Mouse (Mus musculus) lung, adult 2 months (tissue): ENCODE measurements at regions not wholly inside any gene's neighbourhood (a gene's known extent, or its start where the extent isn't known, plus 50 kb on each side); places are given as distances from the start of the nearest gene placed in this dataset.

Source experiments
- CTCF ChIP-seq: fragments of 200-500 bp; IDR thresholded peaks from 2 replicates; pipeline ENCODE4 v1.5.1; 2011; ENCODE audit warnings: mild to moderate bottlenecking, low read length, control low read depth; ENCODE audit not compliant: insufficient read depth
- POLR2A ChIP-seq: fragments of 200-500 bp; IDR thresholded peaks from 2 replicates; pipeline ENCODE4 v1.6.1; 2011; ENCODE audit warnings: low read depth, mild to moderate bottlenecking, control low read depth, low read length, borderline replicate concordance; ENCODE audit errors: extremely low read depth

DNA sequence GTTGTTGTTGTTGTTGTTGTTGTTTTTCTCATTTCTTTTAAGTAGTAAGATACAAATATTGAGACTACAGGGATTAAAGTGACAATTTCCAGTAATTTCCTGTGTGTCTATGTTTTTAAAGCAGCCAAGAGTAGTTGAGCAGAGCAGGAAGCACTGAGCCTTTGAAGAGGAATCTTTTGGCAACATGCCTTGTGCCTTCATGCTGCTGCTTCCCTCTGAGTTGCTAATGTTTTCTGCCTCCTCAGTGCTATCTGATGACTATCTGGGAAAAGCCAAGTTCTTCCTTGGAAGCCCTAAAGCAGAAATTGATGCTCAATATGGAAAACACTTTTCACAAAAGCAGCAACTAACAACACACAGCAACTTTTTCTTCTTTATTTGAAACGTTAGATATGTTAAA, 634.2 kb downstream of the Serpinb8 start:
- TF ChIP-seq POLR2A (no peak), CTCF (no peak)
